Mouse (Mus musculus): Measurements from ENCODE around the gene Cym.

Gene Cym

GRCm38 (mm10) chr3:107225820-107226219 is 4.3 kb upstream of the Cym start:
- DNase-seq (ENCODE audit: low spot score in 2 of 2), result no peak

DNA sequence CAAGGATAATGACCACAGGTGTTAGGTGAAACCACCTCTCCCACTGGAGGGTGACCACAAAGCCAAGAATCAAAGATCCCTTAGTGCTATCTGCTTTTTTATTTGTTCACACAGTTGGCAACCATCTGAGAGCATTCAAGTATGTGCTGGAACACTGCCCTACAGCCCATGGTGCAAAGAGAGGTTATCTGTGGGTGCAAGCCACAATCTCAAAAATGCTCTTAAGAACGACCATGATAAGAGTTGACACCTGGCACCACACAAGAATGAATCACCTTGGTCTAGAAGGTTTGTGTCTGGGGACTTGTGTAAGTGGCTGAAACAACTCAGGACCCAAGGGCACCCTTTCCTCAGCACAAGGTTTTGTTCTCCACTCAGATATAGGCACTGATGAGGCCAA is 1.7 kb upstream of the Cym start:
- DNase-seq (ENCODE audit: low spot score in 2 of 2), result no peak

DNA sequence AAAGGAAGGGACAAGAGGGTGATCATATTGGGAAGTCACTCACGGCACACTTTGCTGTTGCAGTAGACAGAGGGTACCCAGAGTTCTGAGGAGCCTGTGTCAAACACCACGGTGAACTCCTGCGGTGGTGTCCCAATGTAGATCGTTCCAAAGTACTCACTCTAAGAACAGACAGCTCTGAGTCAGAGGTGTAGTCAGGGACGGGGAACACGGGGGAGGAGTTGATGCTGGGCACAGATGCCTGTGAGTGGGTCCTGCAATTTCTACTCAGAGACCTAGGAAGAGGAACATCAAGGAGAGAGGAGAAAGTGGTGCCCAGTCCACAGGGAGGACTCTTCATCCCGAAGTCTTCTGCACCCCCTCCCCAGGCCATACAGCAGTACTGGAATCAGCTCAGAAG is 3.0 kb downstream of the Cym start:
- peak in 1 of 2 experiments; percentile 21 for DNase-seq (ENCODE audit: low spot score in 2 of 2)

DNA sequence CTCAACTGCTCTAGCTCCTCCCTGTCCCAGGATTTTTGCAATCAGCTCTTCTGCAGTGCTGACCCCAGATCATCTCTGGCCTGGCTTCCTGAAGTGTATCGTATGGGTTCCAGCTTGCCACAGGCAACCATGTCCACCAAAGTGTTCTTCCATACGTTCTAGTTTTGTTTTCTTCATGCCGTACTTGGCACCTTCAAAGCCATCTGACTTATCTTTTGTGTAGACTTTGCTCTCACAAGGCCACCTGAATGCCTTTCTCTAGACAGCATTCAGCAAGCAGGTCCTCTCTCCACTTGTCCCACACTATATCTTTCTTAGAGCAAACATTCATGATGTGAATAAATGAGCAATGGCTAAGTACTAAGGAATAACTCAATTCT is 4.4 kb downstream of the Cym start:
- DNase-seq (ENCODE audit: low spot score in 2 of 2), result no peak

- no peak for DNase-seq (ENCODE audit: low spot score in 2 of 2)
These were observed 5.0 kb downstream of the Cym start for GRCm38 (mm10) chr3:107216400-107217100.

DNA sequence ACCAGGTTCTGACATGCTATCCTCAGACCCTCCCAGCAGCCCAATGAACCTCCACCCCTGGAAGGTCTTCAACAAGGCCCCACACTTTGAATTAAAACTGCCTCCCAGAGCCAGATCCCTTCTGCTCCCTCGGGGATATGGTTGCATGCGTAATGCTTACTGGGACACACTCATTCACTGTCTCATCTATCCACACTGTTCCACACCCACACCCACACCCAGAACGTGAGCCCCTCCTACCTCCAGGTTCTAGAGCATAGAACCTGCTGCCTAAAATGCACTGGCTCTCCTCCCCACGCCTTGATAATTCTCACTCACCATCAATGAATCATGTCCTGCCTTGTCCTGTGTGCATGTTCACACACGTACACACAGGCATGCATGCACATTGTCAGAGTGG is 6.9 kb downstream of the Cym start:
- no peak for DNase-seq (ENCODE audit: low spot score in 2 of 2)

DNA sequence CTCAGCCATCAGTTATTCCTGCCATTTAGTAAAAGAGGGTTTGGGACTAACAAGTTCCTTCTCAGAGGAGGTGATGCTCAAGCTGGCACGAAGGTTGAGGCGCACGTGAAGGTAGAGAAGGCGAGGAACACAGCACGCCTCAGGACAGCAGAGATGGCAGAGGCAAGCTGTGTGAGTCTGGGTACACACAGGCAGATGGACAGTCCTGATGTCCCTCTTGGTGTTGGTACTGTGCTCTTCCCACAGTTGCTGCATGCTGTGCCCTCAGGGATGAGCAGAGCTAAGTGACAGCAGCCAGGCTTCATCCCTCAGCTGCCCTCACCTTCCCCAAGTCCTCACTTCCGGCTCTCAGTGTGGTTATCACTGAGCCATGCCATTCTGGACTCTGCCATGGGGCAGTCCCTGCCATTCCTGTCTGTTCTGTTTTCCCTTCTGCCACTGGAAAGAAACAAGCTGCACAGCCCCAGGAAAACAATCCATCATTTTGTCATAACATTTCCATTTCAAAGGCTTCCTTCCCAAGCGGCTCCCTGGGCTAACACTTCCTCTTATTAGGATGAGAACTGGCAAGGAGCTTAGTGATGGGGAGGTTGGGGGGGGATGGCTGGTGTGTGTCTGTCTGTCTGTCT is 13.8 kb downstream of the Cym start:
- DNase-seq (ENCODE audit: low spot score in 2 of 2), result no peak

DNA sequence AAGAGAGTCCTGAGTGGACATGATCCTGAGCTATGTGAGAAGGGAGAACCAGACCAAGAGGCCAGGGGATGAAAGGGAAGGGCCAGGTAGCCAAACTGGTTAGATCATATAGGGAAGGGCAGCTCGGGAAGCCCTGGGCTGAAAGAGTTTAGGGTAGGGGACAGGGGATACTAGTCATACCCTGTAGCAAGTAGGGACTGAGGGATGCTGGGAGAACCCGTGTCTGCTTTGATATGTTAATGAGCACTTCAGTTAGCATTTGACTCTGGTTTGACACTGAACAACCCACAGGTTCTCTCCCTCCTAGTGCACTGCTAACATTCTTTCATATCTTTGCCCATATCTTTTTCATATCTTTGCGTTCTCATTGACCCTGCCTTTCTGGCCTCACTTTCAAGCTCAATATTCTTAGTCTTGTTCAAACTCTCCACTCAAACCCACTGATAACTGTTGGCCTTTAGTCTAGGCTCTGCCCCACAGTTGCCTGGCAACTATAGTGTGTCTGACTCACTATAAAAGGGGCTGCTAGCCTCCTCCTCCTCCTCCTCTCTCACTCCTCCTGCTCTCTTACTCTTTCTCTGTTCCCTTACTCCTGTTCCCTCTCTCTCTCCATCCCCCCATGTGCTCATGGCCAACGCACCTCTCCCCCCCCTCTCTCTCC is 14.9 kb downstream of the Cym start:
- no peak for DNase-seq (ENCODE audit: low spot score in 2 of 2)

DNA sequence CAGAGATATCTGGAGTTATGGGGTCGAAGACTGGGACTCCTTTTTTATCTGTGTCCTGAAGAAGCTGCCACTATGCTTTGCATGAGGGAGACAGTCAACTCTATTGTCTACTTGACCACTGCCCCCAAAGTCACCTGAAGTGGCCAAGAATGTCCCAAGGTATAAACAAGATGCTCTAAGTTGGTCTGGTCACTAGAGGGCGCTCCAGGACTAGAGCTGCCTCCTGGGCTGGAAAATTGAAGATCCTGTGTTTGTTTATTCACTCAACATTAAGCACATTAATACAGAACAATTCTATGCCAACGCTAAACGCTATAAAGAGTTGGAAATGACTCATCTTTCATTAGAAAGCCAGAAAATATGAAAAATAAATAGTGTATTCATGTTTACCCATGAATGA is 15.5 kb downstream of the Cym start:
- DNase-seq (ENCODE audit: low spot score in 2 of 2), result peak; percentile 75 to 81

- DNase-seq (ENCODE audit: low spot score in 2 of 2), result no peak
These were observed 16.4 kb downstream of the Cym start for GRCm38 (mm10) chr3:107205170-107205569.

DNA sequence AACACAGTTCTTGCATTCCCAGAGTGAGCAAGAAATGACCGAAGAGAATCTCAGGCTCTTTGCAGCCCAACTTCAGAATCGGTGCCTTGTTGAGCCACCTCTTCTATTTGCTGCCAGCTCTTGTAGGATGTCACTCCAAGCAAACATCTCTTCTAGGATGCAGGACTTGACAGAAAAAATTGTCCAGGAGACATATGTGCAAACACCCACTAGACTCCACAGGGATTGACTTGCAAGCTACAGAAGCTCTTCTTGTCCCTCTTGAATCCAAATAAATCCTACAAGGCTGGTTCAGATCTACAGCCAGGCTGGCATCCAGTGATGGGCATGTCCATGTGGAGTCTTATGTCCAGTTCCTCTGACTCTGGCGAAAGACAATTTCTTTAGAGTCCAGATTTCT is 17.1 kb downstream of the Cym start:
- no peak for DNase-seq (ENCODE audit: low spot score in 2 of 2)

DNA sequence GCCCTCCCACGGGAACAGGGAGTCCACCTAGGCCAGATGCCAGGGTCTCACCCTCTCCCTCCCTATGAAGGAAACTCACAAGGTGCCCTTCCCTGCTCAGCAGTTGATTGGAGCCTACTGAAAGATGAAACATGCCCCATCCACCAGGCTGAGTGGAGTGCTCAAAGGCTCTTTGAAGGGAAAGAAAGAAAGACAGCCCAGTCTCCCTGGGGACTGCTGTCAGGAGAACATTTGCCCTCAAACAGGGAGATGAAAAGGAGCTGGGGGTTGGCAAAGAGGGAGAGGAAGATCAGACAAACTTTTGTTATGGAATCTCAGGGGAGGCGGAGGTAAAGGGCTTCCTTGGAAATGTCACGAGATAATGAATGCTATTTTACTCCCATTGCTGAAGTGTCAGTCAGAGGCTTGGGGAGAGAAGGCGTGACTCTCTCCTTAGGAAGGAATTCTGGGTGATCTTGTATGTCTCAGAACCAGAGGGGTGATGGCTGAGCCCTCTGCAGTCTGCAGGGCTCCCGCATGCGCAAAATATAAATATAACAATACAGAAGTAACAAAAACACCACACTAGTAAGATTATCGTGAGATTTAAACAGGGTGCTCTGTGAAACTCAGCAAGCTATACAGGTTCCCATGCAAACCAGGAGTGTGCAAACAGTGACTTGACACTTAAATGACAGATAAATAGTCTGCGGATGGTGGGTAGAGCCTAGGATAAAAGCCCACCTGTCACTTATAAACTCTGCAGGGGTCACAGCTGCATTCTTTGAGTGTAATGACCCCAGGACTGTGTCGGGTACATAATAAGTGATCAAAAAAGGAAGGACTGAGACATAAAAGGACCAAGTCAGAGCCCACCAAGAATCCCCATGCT is 20.0 kb downstream of the Cym start:
- no peak for DNase-seq (ENCODE audit: low spot score in 2 of 2)

DNA sequence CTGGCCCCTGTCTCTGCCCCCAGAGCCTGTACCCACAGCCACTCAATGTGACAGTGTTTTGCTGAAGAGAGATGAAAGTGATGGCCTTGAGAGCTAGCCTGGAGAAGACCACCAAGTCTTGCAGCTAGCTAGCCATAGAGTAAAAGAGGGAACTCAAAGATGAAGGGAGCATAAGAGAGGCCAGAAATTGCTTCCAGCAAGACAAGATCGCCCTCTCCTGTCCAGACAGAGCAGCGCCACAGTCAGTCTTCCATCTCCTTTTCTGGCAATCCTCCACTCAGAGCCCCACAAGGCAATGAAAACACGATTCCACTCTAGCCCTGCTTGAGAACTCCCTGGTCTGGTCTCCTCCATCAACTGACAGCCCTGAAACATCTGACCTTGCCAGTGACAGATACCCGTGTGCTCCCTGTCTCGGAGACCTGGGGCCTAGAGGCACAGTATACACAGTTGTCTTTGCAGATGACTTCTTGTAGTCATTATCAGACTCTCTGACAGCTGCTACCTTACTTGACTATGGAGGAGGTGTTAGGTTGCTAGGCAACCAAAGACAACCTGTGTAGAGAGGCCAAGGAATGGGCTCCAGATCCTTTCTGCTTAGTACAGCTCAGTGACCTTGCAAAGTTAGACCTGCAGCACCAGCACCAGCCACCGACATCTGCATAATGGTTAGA is 33.2 kb downstream of the Cym start:
- peak; percentile 64 to 82 for DNase-seq (ENCODE audit: low spot score in 2 of 2)

GRCm38 (mm10) chr3:107187022-107187421 is 34.5 kb downstream of the Cym start:
- DNase-seq (ENCODE audit: low spot score in 2 of 2), result peak in 1 of 2 experiments; percentile 41

- DNase-seq (ENCODE audit: low spot score in 2 of 2), result no peak
These were observed 35.9 kb downstream of the Cym start for GRCm38 (mm10) chr3:107185597-107185996.

DNA sequence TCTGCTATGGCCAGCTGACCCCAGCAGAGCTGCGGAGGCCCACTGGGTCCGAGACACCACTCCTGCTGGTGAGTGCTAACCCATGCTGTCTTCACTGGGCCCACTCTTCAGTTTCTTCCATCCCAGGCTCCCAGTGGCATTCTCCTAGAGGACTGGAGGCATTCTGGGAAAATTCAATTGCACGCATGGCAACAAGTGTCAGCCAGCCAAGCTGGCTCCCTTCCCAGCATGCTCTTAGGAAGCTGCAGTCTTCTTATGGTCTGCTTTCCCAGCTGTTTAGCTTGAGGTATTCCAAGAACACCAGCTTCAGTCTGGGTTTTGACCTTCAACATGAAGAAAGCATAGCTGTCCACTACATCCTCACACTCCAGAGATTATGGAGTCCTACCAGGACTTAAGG is 38.4 kb downstream of the Cym start:
- peak in 1 of 2 experiments; percentile 24 for DNase-seq (ENCODE audit: low spot score in 2 of 2)

DNA sequence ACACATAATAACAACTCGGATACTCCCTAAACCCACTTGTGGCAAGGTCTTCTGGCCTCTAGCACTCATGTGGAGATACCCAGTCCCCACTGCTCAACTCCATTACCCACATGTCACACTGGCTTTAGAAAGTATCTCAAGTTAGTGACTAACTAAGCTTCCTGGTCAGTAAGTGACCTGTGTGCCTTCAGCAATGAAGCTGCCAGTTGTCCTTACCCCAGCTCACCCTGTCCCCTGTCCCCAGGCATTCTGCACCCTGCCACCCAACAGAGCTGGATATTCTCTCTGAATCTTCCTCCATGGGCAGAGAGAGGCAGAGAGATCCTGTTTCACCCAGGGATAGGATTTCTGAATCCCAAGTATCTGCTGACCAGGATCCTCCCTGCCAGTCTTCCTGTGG is 38.8 kb downstream of the Cym start, which contains the start of gene Kcna10:
Gene Kcna10 (plus strand): TSS at position 301 of the 400 bp plus-strand sequence.
- DNase-seq (ENCODE audit: low spot score in 2 of 2), result no peak

DNA sequence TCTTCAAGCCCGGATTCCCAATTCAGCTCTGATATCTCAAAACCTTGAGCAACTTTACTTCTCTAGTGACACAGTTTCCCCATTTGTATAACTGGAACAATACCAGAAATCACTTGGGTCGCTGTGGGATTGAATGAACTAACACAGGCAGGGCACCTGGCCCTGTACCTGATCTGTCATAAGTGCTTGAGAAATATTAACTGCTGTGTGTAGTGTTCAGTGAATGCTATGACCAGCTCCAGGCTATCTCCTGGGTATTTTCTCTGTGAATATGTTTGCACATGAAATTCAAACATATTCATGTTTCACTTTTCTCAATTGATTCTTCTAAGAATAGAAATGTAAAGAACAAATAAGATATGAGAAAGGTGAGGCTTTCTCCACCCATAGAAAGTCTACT is 40.7 kb downstream of the Cym start:
- DNase-seq (ENCODE audit: low spot score in 2 of 2), result no peak

GRCm38 (mm10) chr3:107176501-107176900 is 45.0 kb downstream of the Cym start:
- DNase-seq (ENCODE audit: low spot score in 2 of 2), result no peak

DNA sequence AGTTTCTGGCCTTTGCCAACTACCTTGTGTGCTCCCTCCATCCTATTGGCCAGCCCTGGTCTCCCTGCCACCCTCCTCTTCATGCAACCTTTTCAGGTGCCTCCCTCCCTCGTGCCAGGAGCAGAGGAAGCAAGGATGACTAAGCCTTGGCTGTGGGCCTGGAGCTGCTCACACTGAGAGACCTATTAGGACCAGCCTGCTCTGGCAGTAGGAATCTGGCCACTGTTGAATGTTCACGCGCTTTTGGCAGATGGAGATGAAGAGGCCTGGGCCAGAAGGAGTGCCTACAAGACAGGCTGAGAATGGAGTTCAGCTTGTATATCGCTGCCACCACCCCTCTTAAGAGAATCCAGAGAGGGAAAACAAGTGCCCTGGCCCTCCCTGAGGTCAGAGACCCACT is 46.0 kb downstream of the Cym start:
- peak in 1 of 2 experiments; percentile 23 for DNase-seq (ENCODE audit: low spot score in 2 of 2)

GRCm38 (mm10) chr3:107172556-107172955 is 49.0 kb downstream of the Cym start:
- no peak for DNase-seq (ENCODE audit: low spot score in 2 of 2)

- no peak for DNase-seq (ENCODE audit: low spot score in 2 of 2)
These were observed 49.6 kb downstream of the Cym start for GRCm38 (mm10) chr3:107171964-107172363.

All from frontal cortex, postnatal 36 days (tissue).